Mouse (Mus musculus) liver, embryonic 15.5 days (tissue): ENCODE measurements at regions not wholly inside any gene's neighbourhood (a gene's known extent, or its start where the extent isn't known, plus 50 kb on each side); places are given as distances from the start of the nearest gene placed in this dataset.

Experiments used
- ATAC-seq: fragments of 200-750 bp; cut with Nextera tagmentation; 2 replicates; pipeline ENCODE4 v1.8.0; 2017; ENCODE audit warnings: moderate number of reproducible peaks, mild to moderate bottlenecking, moderate library complexity; ENCODE audit not compliant: insufficient read depth
- H3K27ac ChIP-seq: fragments of 300-500 bp; sonication (generic); replicated peaks from 2 replicates; pipeline ENCODE4 v1.5.1; 2015; ENCODE audit warnings: mild to moderate bottlenecking, inconsistent platforms
- H3K27me3 ChIP-seq: fragments of 300-500 bp; sonication (generic); 2 replicates; pipeline ENCODE4 v1.6.1; 2015; ENCODE audit warnings: mild to moderate bottlenecking, inconsistent platforms
- H3K36me3 ChIP-seq: fragments of 300-500 bp; sonication (generic); replicated peaks from 2 replicates; pipeline ENCODE4 v1.6.1; 2015; ENCODE audit warnings: moderate library complexity, mild to moderate bottlenecking, inconsistent platforms
- H3K4me1 ChIP-seq: fragments of 300-500 bp; sonication (generic); replicated peaks from 2 replicates; pipeline ENCODE4 v1.6.1; 2015; ENCODE audit warnings: inconsistent platforms
- H3K4me2 ChIP-seq: fragments of 300-500 bp; sonication (generic); 2 replicates; pipeline ENCODE4 v1.6.1; 2015; ENCODE audit warnings: moderate library complexity, mild to moderate bottlenecking, inconsistent platforms
- H3K4me3 ChIP-seq: fragments of 300-500 bp; sonication (generic); replicated peaks from 2 replicates; pipeline ENCODE4 v1.5.1; 2015; ENCODE audit warnings: mild to moderate bottlenecking, inconsistent platforms
- H3K9ac ChIP-seq: fragments of 300-500 bp; sonication (generic); 2 replicates; pipeline ENCODE4 v1.6.1; 2015; ENCODE audit warnings: moderate library complexity, mild to moderate bottlenecking, inconsistent platforms
- H3K9me3 ChIP-seq: fragments of 300-500 bp; sonication (generic); replicated peaks from 2 replicates; pipeline ENCODE4 v1.6.1; 2016; ENCODE audit warnings: inconsistent platforms
- WGBS: fragments of 180-500 bp; shearing (Covaris S2); methylation state at CpG from one replicate; pipeline ENCODE4 v1.1.7; 2015; ENCODE audit warnings: mixed read lengths; ENCODE audit not compliant: insufficient replicate concordance; 5-methylcytosine and 5-hydroxymethylcytosine counted together

DNA sequence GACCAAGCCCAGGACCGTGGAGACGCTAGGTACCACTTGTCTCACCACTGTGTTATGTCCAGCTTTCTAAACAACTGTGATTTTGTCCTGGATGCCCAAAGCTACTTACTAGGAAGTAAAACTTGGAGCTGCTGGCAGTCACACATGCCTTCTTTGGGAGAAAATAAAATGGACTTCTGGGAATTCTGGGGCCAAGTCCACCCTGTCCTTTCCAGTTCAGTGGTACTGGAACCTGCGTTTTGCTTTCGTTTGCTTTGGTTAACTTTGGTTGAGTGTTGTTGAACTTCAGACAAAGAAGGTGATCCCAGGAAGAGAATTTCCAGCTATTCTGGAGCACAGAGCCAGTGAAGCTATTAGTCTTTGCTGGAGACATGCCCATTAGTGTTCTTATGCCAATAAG lies 139.8 kb downstream of the Gm9817 start:
- 80% methylated on average over 4 of the region's 4 CpGs for WGBS

DNA sequence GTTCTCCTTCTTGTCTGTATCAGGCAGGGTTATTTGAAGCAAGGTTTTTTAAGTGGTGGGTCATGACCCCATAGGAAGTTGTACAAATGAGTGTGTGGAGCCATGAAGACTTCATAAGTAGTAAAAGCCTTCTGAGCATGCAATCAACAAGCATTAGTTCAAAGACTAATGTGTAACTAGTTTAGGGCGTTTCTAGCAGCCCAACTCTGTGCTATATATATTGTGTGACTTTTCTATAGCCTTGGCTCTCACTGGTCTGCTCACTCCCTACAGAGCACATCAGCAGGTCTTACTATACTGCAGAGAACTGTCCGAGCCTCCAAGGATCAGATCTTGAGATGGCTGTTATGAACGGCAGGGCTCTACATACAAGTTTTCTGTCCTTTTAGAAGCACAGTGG lies 141.2 kb downstream of the Gm9817 start:
- 52% methylated on average over 3 of the region's 3 CpGs for WGBS
- H3K4me2 ChIP-seq = no peak overlapping the region
- no peak overlapping the region for H3K27ac ChIP-seq
- H3K36me3 ChIP-seq = no peaks in the 10 kb centered on the region
- peaks cover 76% of the 10 kb centered on the region for H3K27me3 ChIP-seq
- H3K9me3 ChIP-seq = no peaks in the 10 kb centered on the region
- H3K9ac ChIP-seq = no peak overlapping the region
- no peak overlapping the region for H3K4me3 ChIP-seq
- no peaks in the 10 kb centered on the region for H3K4me1 ChIP-seq
- no peak for ATAC-seq

More for the DNA sequence above, 139.8 kb downstream of the Gm9817 start:
- Histone ChIP-seq H3K27me3 (peaks cover 73% of the 10 kb centered on the region), H3K36me3 (no peaks in the 10 kb centered on the region), H3K9ac (no peak overlapping the region), H3K4me1 (no peaks in the 10 kb centered on the region), H3K4me2 (no peak overlapping the region), H3K9me3 (no peaks in the 10 kb centered on the region), H3K27ac (no peak overlapping the region), H3K4me3 (no peak overlapping the region)
- ATAC-seq = no peak

DNA sequence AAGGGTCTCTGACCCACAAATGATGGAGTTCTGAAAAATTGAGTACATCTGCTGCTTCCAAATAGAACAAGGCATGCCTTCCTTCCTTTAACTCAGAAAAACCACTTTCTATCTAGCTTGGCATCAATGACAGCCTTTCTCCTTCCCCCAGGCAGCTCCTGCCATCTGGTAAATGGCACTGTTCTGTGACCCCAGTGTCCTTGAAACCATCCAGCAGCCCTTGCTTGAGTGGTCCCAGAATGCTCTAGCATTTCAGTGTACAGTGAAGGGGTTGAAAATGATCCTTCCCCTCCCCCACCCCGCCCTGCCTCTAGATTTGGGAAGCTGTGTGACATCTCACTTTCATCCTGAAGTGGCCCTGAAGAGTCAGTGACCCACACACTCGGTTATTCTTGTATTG lies 152.3 kb downstream of the Gm9817 start:
- ATAC-seq = no peak
- WGBS = 34% methylated on average over 2 of the region's 2 CpGs
- H3K27me3 ChIP-seq = peaks cover 96% of the 10 kb centered on the region
- H3K27ac ChIP-seq = no peak overlapping the region
- no peaks in the 10 kb centered on the region for H3K4me1 ChIP-seq
- no peak overlapping the region for H3K4me2 ChIP-seq
- H3K9ac ChIP-seq = no peak overlapping the region
- no peaks in the 10 kb centered on the region for H3K9me3 ChIP-seq
- no peak overlapping the region for H3K4me3 ChIP-seq
- no peaks in the 10 kb centered on the region for H3K36me3 ChIP-seq

DNA sequence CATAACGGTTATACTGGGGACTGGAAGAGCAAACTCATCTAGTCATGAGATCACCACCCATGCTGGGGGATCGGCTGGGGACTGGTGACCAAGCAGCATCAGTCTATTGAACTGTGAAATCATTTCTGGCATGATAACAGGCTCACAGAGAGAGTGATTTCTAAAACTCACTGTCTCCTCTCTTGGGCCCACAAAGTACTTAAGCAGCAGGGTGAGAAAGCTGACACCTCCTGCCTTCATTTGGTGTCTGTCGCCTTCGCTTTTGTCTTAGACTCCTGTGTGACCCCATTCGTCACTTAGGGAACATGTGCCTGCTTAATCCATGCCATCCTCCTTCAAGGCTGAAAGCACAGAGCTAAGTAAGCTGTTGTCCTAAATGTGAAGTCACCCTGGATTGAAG lies 154.3 kb upstream of the Mylip start:
- Histone ChIP-seq H3K9me3 (no peaks in the 10 kb centered on the region), H3K4me1 (no peaks in the 10 kb centered on the region), H3K36me3 (no peaks in the 10 kb centered on the region), H3K4me2 (no peak overlapping the region), H3K4me3 (no peak overlapping the region), H3K27ac (no peak overlapping the region), H3K9ac (no peak overlapping the region), H3K27me3 (peaks cover 91% of the 10 kb centered on the region)
- 56% methylated on average over 5 of the region's 5 CpGs for WGBS
- ATAC-seq = no peak

DNA sequence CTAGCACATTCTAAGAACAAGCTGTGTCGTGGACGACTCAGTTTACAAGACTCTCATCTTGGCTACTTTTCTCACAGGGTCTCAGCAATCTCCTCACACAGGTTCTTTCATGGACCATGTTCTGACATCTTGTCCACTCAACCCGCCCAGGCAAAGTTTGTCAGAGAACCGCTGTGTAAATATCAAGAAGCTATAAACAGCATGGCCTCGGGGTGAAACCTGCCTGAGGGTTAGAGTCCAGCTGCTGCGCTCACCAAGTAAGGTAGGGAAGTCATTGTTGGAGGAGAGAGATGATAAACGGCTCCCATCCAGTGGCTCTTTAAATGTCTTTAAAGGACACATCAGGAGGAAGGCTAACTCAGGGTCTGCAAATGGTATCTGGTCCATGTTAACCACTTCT lies 151.3 kb upstream of the Mylip start:
- Histone ChIP-seq H3K9ac (no peak overlapping the region), H3K4me1 (no peaks in the 10 kb centered on the region), H3K4me3 (no peak overlapping the region), H3K4me2 (no peak overlapping the region), H3K27me3 (peaks cover 88% of the 10 kb centered on the region), H3K36me3 (no peaks in the 10 kb centered on the region), H3K9me3 (no peaks in the 10 kb centered on the region), H3K27ac (no peak overlapping the region)
- WGBS = 68% methylated on average over 7 of the region's 7 CpGs
- ATAC-seq = no peak

DNA sequence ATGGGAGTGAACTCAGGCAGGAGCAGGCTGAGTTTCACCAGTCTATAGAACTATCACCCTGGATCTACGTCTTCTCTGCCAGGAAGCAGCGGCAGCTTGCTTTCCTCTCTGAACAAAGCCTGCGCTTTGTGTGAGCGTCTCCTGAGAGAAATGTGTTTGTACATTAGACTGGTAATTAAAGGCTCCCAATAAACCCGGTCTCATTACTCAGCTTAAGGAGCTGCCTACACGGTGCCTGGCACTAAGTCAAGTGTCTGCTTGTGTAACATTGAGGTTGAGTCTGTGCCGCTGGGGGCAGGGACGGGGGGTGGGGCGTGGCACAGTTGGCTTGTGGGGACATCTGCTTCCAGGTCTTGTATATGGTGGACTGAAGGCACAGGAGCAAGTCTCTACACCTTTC lies 150.4 kb upstream of the Mylip start:
- no peak overlapping the region for H3K4me3 ChIP-seq
- no peak overlapping the region for H3K27ac ChIP-seq
- H3K4me1 ChIP-seq = no peaks in the 10 kb centered on the region
- no peaks in the 10 kb centered on the region for H3K9me3 ChIP-seq
- H3K27me3 ChIP-seq = peaks cover 88% of the 10 kb centered on the region
- no peak overlapping the region for H3K4me2 ChIP-seq
- WGBS = 73% methylated on average over 9 of the region's 9 CpGs
- no peak overlapping the region for H3K9ac ChIP-seq
- no peak for ATAC-seq
- H3K36me3 ChIP-seq = no peaks in the 10 kb centered on the region

DNA sequence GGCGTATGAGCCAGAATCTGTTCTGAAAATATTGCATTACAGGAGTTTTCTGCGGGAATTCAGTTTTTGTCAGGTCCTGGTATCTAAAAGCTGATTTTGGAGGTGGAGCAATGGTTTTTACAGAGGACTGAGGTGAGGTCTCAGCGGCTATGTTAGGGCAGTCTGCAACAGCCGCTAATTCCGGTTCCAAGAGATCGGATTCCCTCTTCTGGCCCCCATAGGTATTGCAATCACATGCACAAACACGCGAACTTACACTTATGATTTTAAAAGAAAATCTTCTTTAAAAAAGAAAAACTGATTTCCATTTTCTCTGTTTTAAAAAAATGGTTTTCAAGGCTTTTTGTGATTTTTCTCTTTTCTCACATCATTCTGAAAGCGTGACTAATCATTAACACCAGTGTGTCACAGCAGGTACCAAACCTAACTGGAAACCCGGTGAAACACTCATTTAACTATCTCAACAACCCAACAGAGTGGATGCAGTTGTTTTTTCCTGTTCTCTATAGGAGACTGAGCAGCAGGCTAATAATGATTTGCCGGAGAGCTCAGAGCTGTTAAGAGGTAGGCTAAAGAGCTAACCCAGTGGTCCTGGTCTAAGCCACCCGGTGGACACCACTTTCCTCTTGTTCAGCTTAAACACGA lies 149.4 kb upstream of the Mylip start:
- no peaks in the 10 kb centered on the region for H3K4me1 ChIP-seq
- no peak overlapping the region for H3K9ac ChIP-seq
- H3K27ac ChIP-seq = no peak overlapping the region
- WGBS = 71% methylated on average over 13 of the region's 13 CpGs
- H3K27me3 ChIP-seq = peaks cover 88% of the 10 kb centered on the region
- H3K4me3 ChIP-seq = no peak overlapping the region
- no peak for ATAC-seq
- no peaks in the 10 kb centered on the region for H3K9me3 ChIP-seq
- no peaks in the 10 kb centered on the region for H3K36me3 ChIP-seq
- no peak overlapping the region for H3K4me2 ChIP-seq

DNA sequence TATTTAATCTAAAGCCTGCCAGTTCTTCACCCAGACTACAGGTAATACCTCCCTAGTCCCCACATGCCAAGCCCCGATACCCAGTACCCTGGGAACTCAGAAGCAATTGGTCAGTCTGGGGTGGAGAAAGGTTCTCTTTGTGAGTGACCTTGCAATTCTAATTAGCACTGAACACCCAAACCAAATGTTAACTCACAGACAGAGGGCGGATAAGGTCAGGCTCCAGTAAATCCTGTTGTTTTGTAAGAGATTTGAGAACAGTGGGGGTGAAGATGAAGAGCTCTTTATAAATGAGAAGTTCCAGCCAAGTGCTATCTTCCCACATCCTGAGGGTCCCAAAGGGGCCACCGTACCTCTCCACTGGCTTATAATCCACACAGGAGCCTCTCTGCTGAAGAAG lies 147.3 kb upstream of the Mylip start:
- H3K27ac ChIP-seq = no peak overlapping the region
- no peaks in the 10 kb centered on the region for H3K36me3 ChIP-seq
- no peaks in the 10 kb centered on the region for H3K4me1 ChIP-seq
- no peak overlapping the region for H3K4me2 ChIP-seq
- H3K27me3 ChIP-seq = peaks cover 93% of the 10 kb centered on the region
- H3K4me3 ChIP-seq = no peak overlapping the region
- WGBS = 68% methylated on average over 3 of the region's 3 CpGs
- no peak for ATAC-seq
- H3K9me3 ChIP-seq = no peaks in the 10 kb centered on the region
- no peak overlapping the region for H3K9ac ChIP-seq

DNA sequence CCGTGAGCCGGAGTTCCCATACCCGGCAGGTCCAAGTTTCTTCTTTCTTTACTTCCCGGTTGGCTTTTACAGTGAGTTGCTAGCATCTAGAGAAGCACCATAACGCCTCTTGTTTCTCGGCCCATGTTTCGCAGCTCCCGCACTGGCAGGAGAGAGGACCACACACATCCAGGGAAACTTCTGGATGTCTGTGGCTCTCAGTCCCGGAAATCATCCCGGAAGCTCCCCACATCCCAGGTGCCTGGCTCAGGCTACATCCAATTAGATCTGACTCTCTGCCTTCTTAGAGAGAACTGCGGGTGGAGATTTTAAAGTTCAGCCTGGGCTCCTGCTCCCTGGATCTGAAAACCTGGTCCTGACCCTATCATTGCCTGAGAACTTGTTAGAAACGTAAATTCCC lies 146.8 kb upstream of the Mylip start:
- Histone ChIP-seq H3K36me3 (no peaks in the 10 kb centered on the region), H3K4me2 (no peak overlapping the region), H3K9ac (no peak overlapping the region), H3K27me3 (peaks cover 93% of the 10 kb centered on the region), H3K27ac (no peak overlapping the region), H3K4me3 (no peak overlapping the region), H3K9me3 (no peaks in the 10 kb centered on the region), H3K4me1 (no peaks in the 10 kb centered on the region)
- ATAC-seq = no peak
- 73% methylated on average over 12 of the region's 12 CpGs for WGBS

DNA sequence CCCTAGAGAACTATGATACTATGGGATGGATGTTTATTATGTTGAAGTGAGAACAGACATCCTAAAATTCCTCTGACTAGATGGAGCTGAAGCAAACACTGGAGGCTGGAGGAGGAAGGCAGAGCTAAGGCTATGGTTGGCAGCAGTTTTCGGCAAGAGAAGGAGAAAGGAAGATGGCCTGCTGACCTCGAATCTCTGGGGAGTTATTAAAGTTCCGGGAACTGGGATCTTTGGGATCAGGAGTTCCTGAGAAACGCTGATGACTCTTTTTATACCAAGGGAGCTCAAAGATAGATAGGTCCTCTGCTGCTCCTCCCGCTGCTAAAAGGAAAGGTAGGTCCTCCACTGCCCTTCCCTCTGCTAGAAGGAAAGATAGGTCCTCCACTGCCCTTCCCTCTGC lies 143.9 kb upstream of the Mylip start:
- no peaks in the 10 kb centered on the region for H3K4me1 ChIP-seq
- no peak overlapping the region for H3K4me2 ChIP-seq
- no peak for ATAC-seq
- no peak overlapping the region for H3K9ac ChIP-seq
- H3K36me3 ChIP-seq = no peaks in the 10 kb centered on the region
- peaks cover 95% of the 10 kb centered on the region for H3K27me3 ChIP-seq
- no peaks in the 10 kb centered on the region for H3K9me3 ChIP-seq
- no peak overlapping the region for H3K4me3 ChIP-seq
- H3K27ac ChIP-seq = no peak overlapping the region
- 43% methylated on average over 5 of the region's 5 CpGs for WGBS

DNA sequence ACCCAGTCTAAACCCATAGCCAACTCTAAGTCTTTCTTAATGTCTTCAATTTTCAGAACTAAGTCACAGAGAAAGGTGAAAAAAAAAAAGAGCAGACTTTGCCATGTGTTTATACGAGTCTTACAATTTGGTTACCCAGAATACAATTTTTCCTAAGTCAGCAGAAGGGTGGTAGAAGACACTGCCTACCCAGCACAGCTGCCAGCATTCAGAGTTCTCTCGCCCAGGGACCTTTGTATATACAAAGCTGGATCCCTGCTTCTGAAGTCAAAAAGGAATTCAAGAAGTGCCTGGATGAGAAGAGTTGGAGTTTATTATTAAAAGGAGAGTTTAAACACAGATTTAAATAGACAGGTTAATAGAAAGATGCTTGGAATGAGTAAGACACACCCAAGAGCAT lies 143.2 kb upstream of the Mylip start:
- Histone ChIP-seq H3K4me3 (no peak overlapping the region), H3K4me1 (no peaks in the 10 kb centered on the region), H3K36me3 (no peaks in the 10 kb centered on the region), H3K27me3 (peaks cover 96% of the 10 kb centered on the region), H3K27ac (no peak overlapping the region), H3K4me2 (no peak overlapping the region), H3K9ac (no peak overlapping the region), H3K9me3 (no peaks in the 10 kb centered on the region)
- ATAC-seq = no peak
- WGBS = 45% methylated on average over 2 of the region's 2 CpGs

DNA sequence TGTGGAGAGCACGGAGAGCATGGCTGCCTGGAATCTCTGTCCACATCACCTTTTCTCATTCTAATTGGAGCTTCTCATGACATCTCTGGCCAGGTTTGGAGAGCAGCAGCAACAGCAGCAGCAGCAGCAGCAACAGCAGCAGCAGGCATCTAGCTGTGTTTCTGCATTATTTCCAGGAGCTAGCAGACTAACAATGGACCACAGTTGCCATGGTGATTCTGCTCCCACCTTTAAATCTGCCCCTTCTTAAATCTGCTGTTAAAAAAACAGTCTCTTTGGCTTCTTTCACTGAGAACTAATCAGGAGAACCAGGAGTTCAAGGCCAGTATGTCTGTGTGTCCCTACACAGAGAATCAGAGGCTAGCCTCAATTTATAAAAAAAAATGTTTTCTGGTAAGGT lies 139.5 kb upstream of the Mylip start:
- no peak for ATAC-seq
- Histone ChIP-seq H3K4me1 (no peaks in the 10 kb centered on the region), H3K4me3 (no peak overlapping the region), H3K9me3 (no peaks in the 10 kb centered on the region), H3K27me3 (peaks cover 90% of the 10 kb centered on the region), H3K27ac (no peak overlapping the region), H3K9ac (no peak overlapping the region), H3K36me3 (no peaks in the 10 kb centered on the region), H3K4me2 (no peak overlapping the region)
- WGBS = 49% methylated on average over 1 of the region's 1 CpGs
